9 mouse cellular contexts compared by ENCODE assay signal in the genomic region with DNA sequence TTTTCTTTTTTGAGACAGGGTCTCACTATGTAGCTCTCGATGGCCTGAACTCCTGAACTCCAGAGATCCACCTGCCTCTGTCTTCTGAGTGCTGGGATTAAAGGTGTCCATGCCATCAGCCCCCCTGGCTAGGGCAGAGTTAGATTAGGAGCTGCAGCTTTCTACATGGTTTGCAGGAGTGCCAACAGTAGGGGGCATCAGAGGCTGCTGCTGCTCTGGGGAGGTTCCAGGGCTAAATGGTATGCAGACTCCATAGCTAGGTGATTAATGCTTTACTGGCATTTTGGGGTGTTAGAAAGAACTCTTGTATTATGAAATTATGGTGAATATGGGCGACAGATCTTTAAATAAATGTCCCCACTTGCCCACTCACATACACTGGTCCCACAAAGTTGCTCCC. TPM values are rescaled to one million over a fixed set of nuclear protein-coding genes. Genes with fewer than 3 reads are reported as not detected.
DNase-seq lines count a peak whose midpoint lies in the region; ATAC-seq lines count a peak whose summit lies in the region.
"Had no signal": no experiment of that assay in that cellular context is flagged by ENCODE, and none has a peak within 500 bp of the region (broad histone marks: within the 10 kb centered on the region; RNA-seq: fewer than 3 reads in every experiment).

No protein-coding gene starts in this region.

- peaks cover 45% of the 10 kb centered on the region for H3K27me3 ChIP-seq in forebrain, embryonic 10.5 days (ENCODE audit: poor library complexity, severe bottlenecking)
- peaks cover 16% of the 10 kb centered on the region; the same call in 1 of the 2 replicates for H3K27me3 ChIP-seq in forebrain, embryonic 13.5 days
- 0 out of 2 replicates have a peak, but pooled peaks cover 2% of the 10 kb centered on the region for H3K27me3 ChIP-seq in midbrain, embryonic 11.5 days (ENCODE audit: control insufficient read depth, insufficient read depth, low read length)
- H3K27me3 ChIP-seq in midbrain, embryonic 15.5 days (replicated peaks): no peaks in the 10 kb centered on the region
- H3K27me3 ChIP-seq in splenic B cell, adult 2 months (ENCODE audit: control insufficient read depth, insufficient read depth, low read length, poor library complexity, severe bottlenecking): no peaks in the 10 kb centered on the region
- H3K27me3 ChIP-seq: Patski had no signal

- peak overlapping the region; percentile 58 for H3K27ac ChIP-seq in forebrain, embryonic 10.5 days
- no peak overlapping the region for H3K27ac ChIP-seq in forebrain, embryonic 13.5 days
- no peak overlapping the region for H3K27ac ChIP-seq in midbrain, embryonic 11.5 days (ENCODE audit: low read depth, low read length)
- no peak overlapping the region for H3K27ac ChIP-seq in midbrain, embryonic 15.5 days

- peaks cover 23% of the 10 kb centered on the region for H3K4me1 ChIP-seq in forebrain, embryonic 10.5 days
- peaks cover 12% of the 10 kb centered on the region for H3K4me1 ChIP-seq in forebrain, embryonic 13.5 days
- peaks cover 9% of the 10 kb centered on the region for H3K4me1 ChIP-seq in midbrain, embryonic 11.5 days (ENCODE audit: control insufficient read depth, insufficient read depth, low read length)
- peaks cover 11% of the 10 kb centered on the region for H3K4me1 ChIP-seq in midbrain, embryonic 15.5 days

- peaks cover 34% of the 10 kb centered on the region for H3K36me3 ChIP-seq in forebrain, embryonic 10.5 days (replicated peaks)
- H3K36me3 ChIP-seq in forebrain, embryonic 13.5 days (ENCODE audit: poor library complexity, severe bottlenecking): 0 out of 2 replicates have a peak, but pooled peaks cover 7% of the 10 kb centered on the region
- H3K36me3 ChIP-seq in midbrain, embryonic 11.5 days (ENCODE audit: control insufficient read depth, insufficient read depth, low read length): peaks cover 3% of the 10 kb centered on the region; the same call in 1 of the 2 replicates
- no peaks in the 10 kb centered on the region for H3K36me3 ChIP-seq in midbrain, embryonic 15.5 days (replicated peaks)
- no peaks in the 10 kb centered on the region for H3K36me3 ChIP-seq in splenic B cell, adult 2 months (ENCODE audit: control insufficient read depth, insufficient read depth, low read length, poor library complexity, severe bottlenecking)

- no peak overlapping the region for H3K4me3 ChIP-seq in forebrain, embryonic 10.5 days
- no peak overlapping the region for H3K4me3 ChIP-seq in forebrain, embryonic 13.5 days
- H3K4me3 ChIP-seq in midbrain, embryonic 11.5 days (ENCODE audit: low read depth, low read length): no peak overlapping the region
- H3K4me3 ChIP-seq in midbrain, embryonic 15.5 days: no peak overlapping the region

- 45% methylated on average over 2 of the region's 2 CpGs for WGBS in forebrain, embryonic 10.5 days
- WGBS in forebrain, embryonic 13.5 days: 42% methylated on average over 2 of the region's 2 CpGs
- WGBS in midbrain, embryonic 11.5 days: 51% methylated on average over 2 of the region's 2 CpGs
- WGBS in midbrain, embryonic 15.5 days: 50% methylated on average over 2 of the region's 2 CpGs

- intact Hi-C loops in left cerebral cortex, postnatal 4 days (cut with DNase I): loop anchor here (5.0 kb wide), 1 partner anchor 310 kb away; the partner anchor contains the start of gene Fgf15

- H3K9ac ChIP-seq in forebrain, embryonic 13.5 days: no peak overlapping the region
- H3K9ac ChIP-seq in midbrain, embryonic 11.5 days (ENCODE audit: low read length): no peak overlapping the region
- H3K9ac ChIP-seq in midbrain, embryonic 15.5 days: no peak overlapping the region

- no peak overlapping the region for H3K4me2 ChIP-seq in forebrain, embryonic 13.5 days
- H3K4me2 ChIP-seq in midbrain, embryonic 11.5 days: no peak overlapping the region
- H3K4me2 ChIP-seq in midbrain, embryonic 15.5 days: no peak overlapping the region

- ATAC-seq in forebrain, embryonic 13.5 days: no peak
- no peak for ATAC-seq in midbrain, embryonic 11.5 days (ENCODE audit: low FRiP score)
- no peak for ATAC-seq in midbrain, embryonic 15.5 days (replicated peaks)
- ATAC-seq: Patski had no signal

- H3K9me3 ChIP-seq in forebrain, embryonic 10.5 days: no peaks in the 10 kb centered on the region
- no peaks in the 10 kb centered on the region for H3K9me3 ChIP-seq in forebrain, embryonic 13.5 days (replicated peaks)
- no peaks in the 10 kb centered on the region for H3K9me3 ChIP-seq in midbrain, embryonic 11.5 days (ENCODE audit: control insufficient read depth, low read length)
- H3K9me3 ChIP-seq in midbrain, embryonic 15.5 days: no peaks in the 10 kb centered on the region

- peak; percentile 34 for DNase-seq in forebrain, embryonic 10.5 days (ENCODE audit: extremely low spot score, low spot score)
- peak; percentile 84 for DNase-seq in midbrain, embryonic 11.5 days (ENCODE audit: low spot score, missing footprints)
- DNase-seq in embryo, embryonic 10.5 days (ENCODE audit: low spot score): peak; percentile 69
- DNase-seq in left cerebral cortex, postnatal 4 days: peak; percentile 58
- peak; percentile 19 for DNase-seq in splenic B cell, adult 2 months (ENCODE audit: low read depth, low spot score)
- no peak for DNase-seq in spleen, postnatal 36 days (ENCODE audit: low spot score in 2 of 2)

RNA-seq across cellular contexts. Expression of gene Fadd, which starts 5.0 kb away (rescaled TPM):
- polyA plus RNA-seq in forebrain, embryonic 10.5 days (2016; fragmentation: Nextera tagmentation; extraction: Ambion mirVana): 11.4 and 12.1 TPM in 2 replicates
- 7.1 and 7.7 TPM in 2 replicates for polyA plus RNA-seq in forebrain, embryonic 13.5 days (2015; fragmentation: Nextera tagmentation; extraction: Ambion mirVana)
- polyA plus RNA-seq in midbrain, embryonic 11.5 days (2014; fragmentation: Nextera tagmentation; extraction: Ambion mirVana): 8.5 and 8.9 TPM in 2 replicates
- 5.1 and 5.4 TPM in 2 replicates for polyA plus RNA-seq in midbrain, embryonic 15.5 days (2015; fragmentation: Nextera tagmentation; extraction: Ambion mirVana)
- total RNA-seq in left cerebral cortex, postnatal 4 days (2021): 1 to 10 TPM; 3.5 to 4.3 TPM

RNA-seq across cellular contexts. Expression of gene Ppfia1, which starts 33.8 kb away (rescaled TPM):
- 41.5 and 46.7 TPM in 2 replicates for polyA plus RNA-seq in forebrain, embryonic 10.5 days (2016; fragmentation: Nextera tagmentation; extraction: Ambion mirVana)
- 29.0 and 32.1 TPM in 2 replicates for polyA plus RNA-seq in forebrain, embryonic 13.5 days (2015; fragmentation: Nextera tagmentation; extraction: Ambion mirVana)
- 37.5 and 43.2 TPM in 2 replicates for polyA plus RNA-seq in midbrain, embryonic 11.5 days (2014; fragmentation: Nextera tagmentation; extraction: Ambion mirVana)
- 25.7 and 30.0 TPM in 2 replicates for polyA plus RNA-seq in midbrain, embryonic 15.5 days (2015; fragmentation: Nextera tagmentation; extraction: Ambion mirVana)
- total RNA-seq in left cerebral cortex, postnatal 4 days (2021): 10 to 100 TPM; 47.3 to 48.6 TPM

Comparison
In these comparisons a context has a peak if more than half of its experiments do, and no peak if none do; other contexts are left out.
1. DNase-seq: peak in forebrain, embryonic 10.5 days (single experiment), midbrain, embryonic 11.5 days (single experiment), embryo, embryonic 10.5 days (single experiment), left cerebral cortex, postnatal 4 days (single experiment) and splenic B cell, adult 2 months (single experiment); none in spleen, postnatal 36 days (0 of 2).